Mouse (Mus musculus): ENCODE measurements at regions not wholly inside any gene's neighbourhood (a gene's known extent, or its start where the extent isn't known, plus 50 kb on each side); places are given as distances from the start of the nearest gene placed in this dataset.
"Not testable (repeated sequence)": the region's sequence is repeated elsewhere in the genome, so short reads cannot be mapped to it uniquely, and the experiment has no call there.

DNA sequence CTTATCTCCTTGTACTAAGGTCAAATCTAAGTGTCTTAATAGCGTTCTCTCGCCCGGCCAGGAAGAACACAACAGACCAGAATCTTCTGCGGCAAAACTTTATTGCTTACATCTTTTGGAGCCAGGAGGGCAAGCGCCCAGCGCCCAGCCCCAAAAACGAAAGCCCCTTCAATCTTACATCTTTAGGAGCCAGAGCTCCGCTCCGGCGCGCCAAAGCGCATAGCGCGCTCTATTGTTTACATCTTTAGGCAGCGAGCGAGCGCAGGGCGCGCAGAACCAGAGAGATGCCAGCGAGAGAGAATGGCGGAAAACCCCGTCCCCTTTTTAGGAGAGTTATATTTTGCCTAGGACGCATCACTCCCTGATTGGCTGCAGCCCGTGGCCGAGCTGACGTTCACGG, 373.2 kb upstream of the Gm21477 start:
- TF ChIP-seq CTCF (IDR thresholded peaks at IDR 0.05; ENCODE audit: borderline replicate concordance, control insufficient read depth, extremely low read depth, insufficient read depth, low read length, poor library complexity); POLR2A (IDR thresholded peaks at IDR 0.05; ENCODE audit: control insufficient read depth, extremely low read depth, insufficient read depth, low read length, poor library complexity): not testable (repeated sequence)

Measured in thymus, adult 2 months (tissue).